Mouse (Mus musculus) embryonic facial prominence, embryonic 15.5 days (tissue): Measurements from ENCODE around the gene Zdhhc20. TPM values are rescaled to one million over a fixed set of nuclear protein-coding genes. Genes with fewer than 3 reads are reported as not detected.

Experiments used
- ATAC-seq: fragments of 200-750 bp; cut with Nextera tagmentation; 2 replicates; pipeline ENCODE4 v1.8.0; 2017; ENCODE audit warnings: low read depth, moderate TSS enrichment; ENCODE audit not compliant: insufficient number of reproducible peaks, low FRiP score, low TSS enrichment
- H3K27ac ChIP-seq: fragments of 300-500 bp; sonication (generic); replicated peaks from 2 replicates; pipeline ENCODE4 v1.5.1; 2015; ENCODE audit warnings: mild to moderate bottlenecking, inconsistent platforms
- H3K27me3 ChIP-seq: fragments of 300-500 bp; sonication (generic); 2 replicates; pipeline ENCODE4 v1.6.1; 2015; ENCODE audit warnings: inconsistent platforms
- H3K36me3 ChIP-seq: fragments of 300-500 bp; sonication (generic); 2 replicates; pipeline ENCODE4 v1.6.1; 2015; ENCODE audit warnings: mild to moderate bottlenecking, inconsistent platforms
- H3K4me1 ChIP-seq: fragments of 300-500 bp; sonication (generic); 2 replicates; pipeline ENCODE4 v1.6.1; 2015; ENCODE audit warnings: inconsistent platforms
- H3K4me2 ChIP-seq: fragments of 300-500 bp; sonication (generic); replicated peaks from 2 replicates; pipeline ENCODE4 v1.6.1; 2015; ENCODE audit warnings: mild to moderate bottlenecking, inconsistent platforms
- H3K4me3 ChIP-seq: fragments of 300-500 bp; sonication (generic); replicated peaks from 2 replicates; pipeline ENCODE4 v1.5.1; 2015; ENCODE audit warnings: mild to moderate bottlenecking, inconsistent platforms
- H3K9ac ChIP-seq: fragments of 300-500 bp; sonication (generic); 2 replicates; pipeline ENCODE4 v1.6.1; 2015; ENCODE audit warnings: inconsistent platforms
- H3K9me3 ChIP-seq: fragments of 300-500 bp; sonication (generic); replicated peaks from 2 replicates; pipeline ENCODE4 v1.6.1; 2016; ENCODE audit warnings: inconsistent platforms
- WGBS: fragments of 180-500 bp; shearing (Covaris S2); methylation state at CpG from one replicate; pipeline ENCODE4 v1.1.7; 2015; 5-methylcytosine and 5-hydroxymethylcytosine counted together
- polyA plus RNA-seq: library from polyadenylated mRNA; unstranded; fragments of >200 nt; fragmentation: Nextera tagmentation; extraction: Ambion mirVana; gene quantifications from 2 replicates; pipeline ENCODE4 v1.2.1, GENCODE M21; 2015

The Zdhhc20 gene
- polyA plus RNA-seq, 1 experiment from 2014 or later = 71.2 TPM

DNA sequence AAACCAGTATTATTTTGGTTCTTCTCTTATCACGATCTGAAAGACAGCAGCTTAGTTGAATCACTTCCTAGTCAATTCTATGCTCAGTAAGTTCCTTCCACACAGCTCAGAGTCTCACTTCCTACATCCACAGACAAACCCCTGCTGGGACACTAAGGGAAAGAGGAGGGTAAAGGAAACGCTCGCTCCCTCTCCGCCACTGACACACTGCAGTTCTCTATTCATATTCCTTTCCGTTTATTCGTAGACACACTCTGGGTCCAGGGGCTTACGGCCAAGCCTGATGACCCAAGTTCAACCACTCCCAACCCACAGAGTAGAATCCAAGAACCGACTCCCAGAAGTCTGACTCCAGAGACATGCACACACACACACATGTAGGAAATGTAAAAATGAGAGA lies 2.9 kb downstream of the Zdhhc20 start:
- H3K27ac ChIP-seq = no peak overlapping the region
- H3K36me3 ChIP-seq = no peaks in the 10 kb centered on the region
- no peak for ATAC-seq
- no peaks in the 10 kb centered on the region for H3K9me3 ChIP-seq
- no peaks in the 10 kb centered on the region for H3K27me3 ChIP-seq
- no peak overlapping the region for H3K4me3 ChIP-seq
- H3K4me2 ChIP-seq = no peak overlapping the region
- no peak overlapping the region for H3K9ac ChIP-seq
- peaks cover 16% of the 10 kb centered on the region for H3K4me1 ChIP-seq
- whole genome bisulfite sequencing = 80% methylated on average over 8 of the region's 8 CpGs

DNA sequence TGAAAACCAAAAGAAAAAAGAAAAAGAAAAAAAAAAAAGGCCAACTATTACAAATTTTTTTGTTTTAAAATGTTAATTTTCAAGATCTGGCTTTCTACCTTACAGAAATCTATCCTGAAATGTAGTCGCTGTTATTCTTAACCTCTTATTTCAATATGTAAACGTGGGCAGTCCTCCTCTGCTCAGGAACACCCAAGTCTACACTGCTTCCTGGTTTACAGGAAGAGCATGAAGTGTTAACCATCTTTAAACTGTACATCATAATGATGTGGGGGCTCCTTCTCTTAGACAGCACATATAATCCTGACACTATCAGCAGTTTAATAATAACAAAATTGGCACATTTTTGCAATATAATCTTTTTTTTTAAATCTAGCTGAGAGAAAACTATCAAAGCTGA lies 4.0 kb downstream of the Zdhhc20 start:
- no peak for ATAC-seq
- Histone ChIP-seq H3K9ac (no peak overlapping the region), H3K4me3 (no peak overlapping the region), H3K27me3 (no peaks in the 10 kb centered on the region), H3K36me3 (no peaks in the 10 kb centered on the region), H3K4me1 (peaks cover 16% of the 10 kb centered on the region), H3K27ac (no peak overlapping the region), H3K9me3 (no peaks in the 10 kb centered on the region), H3K4me2 (no peak overlapping the region)
- WGBS = 85% methylated on average over 2 of the region's 2 CpGs

- H3K4me1 ChIP-seq = peaks cover 12% of the 10 kb centered on the region
- no peaks in the 10 kb centered on the region for H3K36me3 ChIP-seq
- no peak overlapping the region for H3K4me3 ChIP-seq
- no peaks in the 10 kb centered on the region for H3K9me3 ChIP-seq
- no peak for ATAC-seq
- no peak overlapping the region for H3K4me2 ChIP-seq
- WGBS = 76% methylated on average over 3 of the region's 3 CpGs
- peak overlapping the region; percentile 70; the same call in 1 of the 2 replicates for H3K27ac ChIP-seq
- H3K27me3 ChIP-seq = no peaks in the 10 kb centered on the region
- H3K9ac ChIP-seq = no peak overlapping the region
Observed at GRCm38 (mm10) chr14:57883341-57883740, 6.7 kb downstream of the Zdhhc20 start.

DNA sequence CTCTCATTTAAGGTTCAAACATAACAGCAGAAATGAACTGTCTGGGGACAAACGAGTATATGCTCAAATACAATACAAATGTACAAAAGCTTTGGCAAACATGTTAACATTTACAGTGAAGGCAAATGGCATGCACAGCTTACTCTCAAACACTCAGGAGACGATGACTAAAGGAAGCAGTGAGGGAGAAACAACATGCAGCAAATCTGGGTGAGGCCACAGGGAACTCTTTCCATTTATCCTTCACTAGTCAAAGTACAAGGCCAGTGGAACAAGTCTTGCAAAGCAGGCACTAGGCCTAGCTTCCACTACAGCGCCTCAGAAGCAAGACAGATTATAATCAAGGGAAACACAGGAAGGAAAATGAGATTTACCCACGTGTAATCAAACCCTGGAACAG lies 7.4 kb downstream of the Zdhhc20 start:
- Histone ChIP-seq H3K9ac (no peak overlapping the region), H3K9me3 (no peaks in the 10 kb centered on the region), H3K27me3 (no peaks in the 10 kb centered on the region), H3K4me2 (no peak overlapping the region), H3K27ac (peak overlapping the region; percentile 70; the same call in 1 of the 2 replicates), H3K4me3 (no peak overlapping the region), H3K4me1 (0 out of 2 replicates have a peak, but pooled peaks cover 7% of the 10 kb centered on the region), H3K36me3 (no peaks in the 10 kb centered on the region)
- ATAC-seq = no peak
- 44% methylated on average over 4 of the region's 4 CpGs for WGBS

- ATAC-seq = no peak
Observed at GRCm38 (mm10) chr14:57881793-57882192, 8.3 kb downstream of the Zdhhc20 start.

GRCm38 (mm10) chr14:57881074-57881473 lies 9.0 kb downstream of the Zdhhc20 start:
- no peaks in the 10 kb centered on the region for H3K9me3 ChIP-seq
- no peak overlapping the region for H3K9ac ChIP-seq
- no peak overlapping the region for H3K4me3 ChIP-seq
- no peak for ATAC-seq
- H3K4me2 ChIP-seq = no peak overlapping the region
- H3K27me3 ChIP-seq = no peaks in the 10 kb centered on the region
- no peak overlapping the region for H3K27ac ChIP-seq
- H3K36me3 ChIP-seq = no peaks in the 10 kb centered on the region
- 0 out of 2 replicates have a peak, but pooled peaks cover 4% of the 10 kb centered on the region for H3K4me1 ChIP-seq

More at GRCm38 (mm10) chr14:57881793-57882192, 8.3 kb downstream of the Zdhhc20 start:
- Histone ChIP-seq H3K9ac (no peak overlapping the region), H3K4me1 (0 out of 2 replicates have a peak, but pooled peaks cover 4% of the 10 kb centered on the region), H3K36me3 (no peaks in the 10 kb centered on the region), H3K4me3 (no peak overlapping the region), H3K27ac (0 out of 2 replicates have a peak overlapping the region, but pooled peaks have one; percentile 36), H3K9me3 (no peaks in the 10 kb centered on the region), H3K27me3 (no peaks in the 10 kb centered on the region), H3K4me2 (no peak overlapping the region)
- WGBS = 54% methylated on average over 4 of the region's 4 CpGs

- no peaks in the 10 kb centered on the region for H3K27me3 ChIP-seq
- H3K9ac ChIP-seq = no peak overlapping the region
- no peak overlapping the region for H3K4me3 ChIP-seq
- WGBS = 90% methylated on average over 9 of the region's 9 CpGs
- H3K4me1 ChIP-seq = 0 out of 2 replicates have a peak, but pooled peaks cover 4% of the 10 kb centered on the region
- H3K27ac ChIP-seq = no peak overlapping the region
- no peaks in the 10 kb centered on the region for H3K9me3 ChIP-seq
- H3K4me2 ChIP-seq = no peak overlapping the region
- ATAC-seq = no peak
- no peaks in the 10 kb centered on the region for H3K36me3 ChIP-seq
Observed at GRCm38 (mm10) chr14:57877921-57878320, 12.2 kb downstream of the Zdhhc20 start.

DNA sequence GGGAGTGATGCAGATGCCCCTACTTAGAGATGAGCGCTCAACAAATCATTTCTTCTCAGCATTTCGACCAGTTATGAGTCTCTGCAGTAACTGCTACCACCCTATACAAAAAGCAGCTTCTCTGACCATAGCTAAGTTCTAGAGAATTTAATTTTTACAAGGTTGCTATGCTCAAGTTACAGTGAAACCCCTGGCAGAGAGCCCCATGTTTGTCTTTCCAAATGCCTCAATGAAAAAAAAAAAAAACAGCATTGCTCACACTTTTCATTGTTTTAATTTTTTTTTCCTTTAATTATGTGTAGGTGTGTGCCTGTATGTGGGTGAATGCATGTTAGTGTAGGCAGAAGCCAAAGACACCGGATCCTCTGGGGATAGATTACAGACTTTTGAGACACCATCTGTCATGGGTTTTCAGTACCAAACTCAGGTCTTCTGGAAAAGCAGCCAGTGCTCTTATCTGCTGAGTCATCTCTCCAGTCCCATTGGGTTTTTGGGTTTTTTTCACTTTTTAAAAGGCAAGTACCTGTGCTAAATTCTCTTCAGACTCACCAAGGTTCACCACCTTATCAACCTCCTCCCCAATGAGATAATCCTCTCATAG lies 23.3 kb downstream of the Zdhhc20 start:
- no peaks in the 10 kb centered on the region for H3K27me3 ChIP-seq
- no peaks in the 10 kb centered on the region for H3K9me3 ChIP-seq
- no peak overlapping the region for H3K4me2 ChIP-seq
- no peak overlapping the region for H3K9ac ChIP-seq
- H3K4me1 ChIP-seq = no peaks in the 10 kb centered on the region
- 85% methylated on average over 3 of the region's 3 CpGs for WGBS
- H3K36me3 ChIP-seq = peaks cover 59% of the 10 kb centered on the region
- ATAC-seq = no peak
- no peak overlapping the region for H3K4me3 ChIP-seq
- no peak overlapping the region for H3K27ac ChIP-seq

DNA sequence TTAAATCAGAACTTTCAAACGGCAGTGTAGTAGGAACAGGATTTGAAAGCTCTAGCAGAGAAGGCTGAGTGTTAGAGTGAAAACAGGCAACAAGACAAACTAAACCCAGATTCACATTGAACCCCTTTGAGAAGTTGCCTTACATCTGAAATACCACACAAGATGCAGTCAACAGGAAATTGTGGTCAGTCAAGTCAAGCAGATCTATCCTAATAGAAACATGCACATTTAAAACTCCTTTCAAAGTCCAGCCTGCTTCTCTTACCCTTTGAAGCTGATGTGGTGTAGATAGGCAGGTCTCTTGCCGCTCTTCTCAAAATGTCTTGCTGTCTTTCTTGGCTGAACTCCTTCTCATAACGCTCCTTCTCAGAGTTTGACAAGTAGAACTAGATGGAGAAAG lies 24.8 kb downstream of the Zdhhc20 start:
- H3K4me3 ChIP-seq = no peak overlapping the region
- ATAC-seq = no peak
- H3K4me1 ChIP-seq = no peaks in the 10 kb centered on the region
- 75% methylated on average over 3 of the region's 3 CpGs for WGBS
- no peak overlapping the region for H3K9ac ChIP-seq
- H3K4me2 ChIP-seq = no peak overlapping the region
- H3K27me3 ChIP-seq = no peaks in the 10 kb centered on the region
- H3K9me3 ChIP-seq = no peaks in the 10 kb centered on the region
- H3K36me3 ChIP-seq = peaks cover 59% of the 10 kb centered on the region
- no peak overlapping the region for H3K27ac ChIP-seq

DNA sequence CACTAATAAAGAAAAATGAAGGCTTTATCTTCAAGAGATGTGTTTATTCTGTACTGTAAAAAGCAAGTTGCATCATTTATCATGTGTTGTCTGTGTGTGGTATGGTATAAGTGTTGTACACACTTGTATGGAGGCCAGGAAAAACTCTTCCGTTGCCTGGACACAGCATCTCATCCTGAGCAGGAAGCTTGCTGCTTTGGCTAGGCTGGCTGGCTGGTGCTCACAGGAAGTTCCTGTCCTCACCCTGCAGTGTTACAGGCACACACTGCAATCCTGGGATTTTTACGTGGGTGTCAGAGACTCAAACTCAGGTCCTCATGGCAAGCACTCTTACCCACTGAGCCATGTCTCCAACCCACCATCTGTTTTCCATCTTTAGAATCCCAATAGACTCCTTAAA lies 26.9 kb downstream of the Zdhhc20 start:
- H3K27ac ChIP-seq = no peak overlapping the region
- no peaks in the 10 kb centered on the region for H3K9me3 ChIP-seq
- WGBS = 72% methylated on average over 2 of the region's 2 CpGs
- no peaks in the 10 kb centered on the region for H3K27me3 ChIP-seq
- no peak for ATAC-seq
- H3K9ac ChIP-seq = no peak overlapping the region
- no peak overlapping the region for H3K4me2 ChIP-seq
- no peak overlapping the region for H3K4me3 ChIP-seq
- no peaks in the 10 kb centered on the region for H3K4me1 ChIP-seq
- H3K36me3 ChIP-seq = peaks cover 60% of the 10 kb centered on the region

GRCm38 (mm10) chr14:57861987-57862412 lies 28.1 kb downstream of the Zdhhc20 start:
- ATAC-seq = no peak
- peaks cover 62% of the 10 kb centered on the region for H3K36me3 ChIP-seq
- no peak overlapping the region for H3K27ac ChIP-seq
- H3K9ac ChIP-seq = no peak overlapping the region
- no peaks in the 10 kb centered on the region for H3K4me1 ChIP-seq
- no peaks in the 10 kb centered on the region for H3K9me3 ChIP-seq
- no peak overlapping the region for H3K4me2 ChIP-seq
- 83% methylated on average over 4 of the region's 4 CpGs for WGBS
- no peaks in the 10 kb centered on the region for H3K27me3 ChIP-seq
- no peak overlapping the region for H3K4me3 ChIP-seq

- H3K4me3 ChIP-seq = no peak overlapping the region
- no peaks in the 10 kb centered on the region for H3K4me1 ChIP-seq
- no peak for ATAC-seq
- H3K4me2 ChIP-seq = no peak overlapping the region
- peaks cover 50% of the 10 kb centered on the region for H3K36me3 ChIP-seq
- H3K27me3 ChIP-seq = no peaks in the 10 kb centered on the region
- no peak overlapping the region for H3K9ac ChIP-seq
- H3K9me3 ChIP-seq = no peaks in the 10 kb centered on the region
- no peak overlapping the region for H3K27ac ChIP-seq
Observed at GRCm38 (mm10) chr14:57859520-57859919, 30.6 kb downstream of the Zdhhc20 start.
